Mouse (Mus musculus) CD4-positive helper T cell, adult 2 months (primary cell): Measurements from ENCODE around the gene Tmem63b.
"Not testable (repeated sequence)": the region's sequence is repeated elsewhere in the genome, so short reads cannot be mapped to it uniquely, and the experiment has no call there.

Experiments
- DNase-seq: peaks from one replicate; pipeline ENCODE4 v3.0.0-alpha.2; 2012; ENCODE audit warnings: low read depth, missing footprints, low spot score

The Tmem63b gene

GRCm38 (mm10) chr17:45626577-45627134, 60.0 kb downstream of the Tmem63b start:
- peak; percentile 85 for DNase-seq

- not testable (repeated sequence) for DNase-seq
Measured at GRCm38 (mm10) chr17:45623425-45623824, 63.3 kb downstream of the Tmem63b start.

- DNase-seq: peak; percentile 41
Measured at GRCm38 (mm10) chr17:45619386-45620256, 67.1 kb downstream of the Tmem63b start.

GRCm38 (mm10) chr17:45618941-45619385, 67.7 kb downstream of the Tmem63b start:
- no peak for DNase-seq

- DNase-seq: no peak
Measured at GRCm38 (mm10) chr17:45617655-45618054, 69.0 kb downstream of the Tmem63b start.

GRCm38 (mm10) chr17:45616679-45617078, 70.0 kb downstream of the Tmem63b start:
- no peak for DNase-seq

GRCm38 (mm10) chr17:45616046-45616650, 70.6 kb downstream of the Tmem63b start:
- no peak for DNase-seq

GRCm38 (mm10) chr17:45612921-45613320, 73.8 kb downstream of the Tmem63b start:
- DNase-seq: no peak

- no peak for DNase-seq
Measured at GRCm38 (mm10) chr17:45612008-45612407, 74.7 kb downstream of the Tmem63b start.
